Mouse (Mus musculus) megakaryocyte-erythroid progenitor cell, adult 5-6 weeks (primary cell): Measurements from ENCODE around the gene Gse1. TPM values are rescaled to one million over a fixed set of nuclear protein-coding genes. Genes with fewer than 3 reads are reported as not detected.
"Not testable (repeated sequence)": the region's sequence is repeated elsewhere in the genome, so short reads cannot be mapped to it uniquely, and the experiment has no call there.

Experiments
- ATAC-seq: replicated peaks from 2 replicates; pipeline ENCODE4 v1.8.0; 2016; ENCODE audit warnings: mild to moderate bottlenecking, inconsistent platforms; ENCODE audit not compliant: severe bottlenecking, poor library complexity, low FRiP score, low TSS enrichment
- total RNA-seq, 2 experiments: library from RNA; stranded (forward) in 1 of 2; stranded (reverse) in 1 of 2; fragments of 200-1000, 215-1000 nt in 1 of 2; fragments of >200 nt in 1 of 2; fragmentation: Nextera tagmentation in 1 of 2; gene quantifications; 2 replicates each; pipeline ENCODE4 v1.2.3; 2014 to 2017

The Gse1 gene
- total RNA-seq, 2 experiments from 2014 or later = 27.2 to 80.6 TPM

DNA sequence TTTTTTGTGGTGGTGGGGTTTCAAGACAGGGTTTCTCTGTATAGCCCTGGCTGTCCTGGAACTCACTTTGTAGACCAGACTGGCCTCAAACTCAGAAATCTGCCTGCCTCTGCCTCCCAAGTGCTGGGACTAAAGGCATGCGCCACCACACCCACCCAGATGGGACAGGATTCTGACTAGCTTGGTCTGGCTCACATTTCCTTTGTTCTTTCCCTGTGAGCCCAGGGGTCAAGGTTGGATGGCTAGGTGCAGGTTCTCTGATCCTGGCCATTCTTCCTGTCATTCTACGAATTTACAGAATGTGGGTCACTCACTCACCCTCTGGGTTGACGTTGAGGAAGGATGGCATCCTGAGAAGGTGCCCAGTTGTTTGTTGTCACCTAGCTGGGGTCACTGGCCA, 106.0 kb downstream of the Gse1 start:
- ATAC-seq = not testable (repeated sequence)

- ATAC-seq = no peak
Measured at GRCm38 (mm10) chr8:120334878-120335261, 106.6 kb downstream of the Gse1 start.

DNA sequence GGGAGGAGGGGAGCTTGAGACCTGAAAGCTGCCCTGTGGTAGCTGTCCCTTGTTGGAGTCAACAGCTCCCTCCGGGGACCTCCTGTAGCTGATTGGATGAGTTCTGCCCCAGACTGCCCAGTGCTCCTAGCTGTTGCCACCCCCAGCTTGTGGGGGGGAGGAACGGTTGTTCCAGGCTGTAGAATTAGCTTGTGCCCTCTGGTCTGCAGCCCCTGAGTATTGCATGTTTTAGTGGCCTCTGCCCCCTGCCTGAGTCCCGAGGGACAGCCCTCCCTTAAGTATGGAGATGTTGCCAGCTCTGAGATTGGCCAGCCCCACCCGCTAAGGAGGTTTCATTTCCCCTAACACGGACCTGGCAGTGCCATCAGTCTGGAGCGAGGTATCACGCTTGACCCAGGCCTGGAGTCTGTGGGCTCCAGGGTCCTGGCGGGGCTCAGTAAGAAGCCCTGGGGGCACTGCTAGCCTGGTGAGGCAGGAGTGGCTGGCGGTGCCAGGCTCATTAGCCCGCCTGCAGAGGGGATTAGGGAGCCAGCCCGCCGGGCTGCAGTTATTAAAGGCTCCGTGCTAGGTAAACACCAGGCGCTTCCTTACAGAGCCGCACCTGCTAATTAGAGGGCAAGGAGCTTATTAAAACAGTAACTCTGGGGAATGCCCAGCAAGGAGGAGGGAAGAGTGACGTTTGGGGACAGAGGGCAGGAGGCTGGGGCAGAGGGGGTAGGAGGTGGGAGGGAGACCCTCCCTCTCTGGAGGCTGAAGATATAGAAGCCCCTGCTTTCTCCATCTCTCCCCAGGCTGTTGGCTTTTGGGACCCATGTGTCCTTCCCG, 107.2 kb downstream of the Gse1 start:
- ATAC-seq = no peak

GRCm38 (mm10) chr8:120336087-120336380, 107.8 kb downstream of the Gse1 start:
- ATAC-seq = peak; percentile 36

GRCm38 (mm10) chr8:120336909-120337555, 108.8 kb downstream of the Gse1 start:
- no peak for ATAC-seq

DNA sequence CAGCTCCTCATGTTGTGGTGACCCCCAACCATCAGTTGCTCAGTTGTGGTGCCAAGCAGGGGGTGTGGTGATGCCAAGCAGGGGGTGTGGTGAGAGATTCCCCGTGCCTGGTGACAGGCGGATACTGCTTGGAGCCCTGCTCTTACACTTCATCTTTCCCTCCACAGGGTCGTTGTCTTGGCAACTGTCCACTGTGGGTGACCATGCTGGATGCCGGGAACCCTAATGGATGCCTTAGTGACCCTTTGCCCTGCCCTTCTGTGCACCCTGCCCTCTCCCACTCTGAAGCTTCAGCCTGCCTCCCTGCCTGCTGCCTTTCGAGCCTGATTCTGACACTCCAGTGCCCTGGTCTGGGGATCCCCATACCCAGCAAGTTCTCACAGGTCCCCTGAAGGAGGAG, 109.4 kb downstream of the Gse1 start:
- ATAC-seq = no peak

- no peak for ATAC-seq
Measured at GRCm38 (mm10) chr8:120338678-120339077, 110.4 kb downstream of the Gse1 start.

GRCm38 (mm10) chr8:120339743-120340142, 111.5 kb downstream of the Gse1 start:
- ATAC-seq = no peak

DNA sequence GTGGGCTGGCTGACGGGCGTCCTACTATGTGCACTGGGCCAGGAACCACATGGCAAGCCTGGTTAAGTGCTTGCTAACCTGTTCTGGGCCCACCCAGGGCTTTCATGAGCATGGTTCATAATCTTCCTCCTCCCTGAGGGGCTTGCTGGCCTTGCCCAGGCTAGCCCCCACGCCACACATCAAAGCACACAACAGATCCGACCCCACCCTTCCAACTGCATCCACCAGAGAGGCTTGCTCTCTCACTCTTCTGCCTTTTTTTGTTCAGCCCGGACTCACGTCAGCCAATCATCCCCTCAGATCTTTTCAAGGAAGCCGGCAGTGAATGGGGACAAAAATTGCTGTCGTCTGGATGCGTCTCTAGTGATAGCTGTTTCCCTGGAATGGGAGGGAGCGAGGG, 112.9 kb downstream of the Gse1 start:
- no peak for ATAC-seq

GRCm38 (mm10) chr8:120342847-120343548, 114.7 kb downstream of the Gse1 start:
- no peak for ATAC-seq

- ATAC-seq = 0 out of 2 replicates have a peak, but pooled peaks have one; percentile 19
Measured at GRCm38 (mm10) chr8:120343582-120343981, 115.3 kb downstream of the Gse1 start.

DNA sequence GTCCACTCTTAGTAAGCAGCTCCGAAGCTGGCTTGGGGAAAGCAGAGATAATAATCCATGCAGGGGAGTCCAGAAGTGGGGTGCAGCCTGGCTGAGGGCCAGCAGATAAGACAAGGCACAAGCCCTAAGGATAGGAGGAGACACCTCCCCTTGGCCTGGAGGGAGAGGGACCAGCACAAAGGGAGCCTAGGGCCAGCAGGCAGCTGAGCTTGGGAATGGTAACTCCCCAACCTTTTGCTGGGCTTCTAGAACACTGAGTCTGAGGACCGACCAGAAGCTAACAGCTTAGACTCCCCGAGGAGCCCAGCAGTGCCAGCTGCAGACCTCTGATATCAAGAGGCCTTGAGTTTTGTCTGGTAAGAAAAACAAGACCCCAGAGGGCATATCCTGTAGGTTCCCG, 115.9 kb downstream of the Gse1 start:
- ATAC-seq = peak; percentile 66

DNA sequence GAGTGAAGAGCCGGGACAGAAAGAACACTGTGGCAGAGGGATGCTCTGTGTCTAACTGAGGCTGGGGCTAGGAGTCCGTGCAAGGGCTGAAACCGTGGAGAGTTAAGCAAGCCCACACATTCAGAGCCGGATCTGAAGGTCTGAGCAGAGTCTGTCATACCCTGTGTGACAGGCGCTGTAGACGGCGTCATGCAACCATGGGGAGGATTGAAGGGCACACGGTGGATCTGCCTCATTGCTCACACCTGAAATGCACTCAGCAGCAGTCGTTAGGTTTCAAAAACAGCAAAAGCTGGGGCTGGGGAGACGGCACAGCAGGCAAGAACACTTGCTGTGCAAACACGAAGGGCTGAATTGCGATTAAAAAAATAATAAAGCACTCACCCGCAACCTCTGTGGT, 116.3 kb downstream of the Gse1 start:
- ATAC-seq = peak; percentile 9

DNA sequence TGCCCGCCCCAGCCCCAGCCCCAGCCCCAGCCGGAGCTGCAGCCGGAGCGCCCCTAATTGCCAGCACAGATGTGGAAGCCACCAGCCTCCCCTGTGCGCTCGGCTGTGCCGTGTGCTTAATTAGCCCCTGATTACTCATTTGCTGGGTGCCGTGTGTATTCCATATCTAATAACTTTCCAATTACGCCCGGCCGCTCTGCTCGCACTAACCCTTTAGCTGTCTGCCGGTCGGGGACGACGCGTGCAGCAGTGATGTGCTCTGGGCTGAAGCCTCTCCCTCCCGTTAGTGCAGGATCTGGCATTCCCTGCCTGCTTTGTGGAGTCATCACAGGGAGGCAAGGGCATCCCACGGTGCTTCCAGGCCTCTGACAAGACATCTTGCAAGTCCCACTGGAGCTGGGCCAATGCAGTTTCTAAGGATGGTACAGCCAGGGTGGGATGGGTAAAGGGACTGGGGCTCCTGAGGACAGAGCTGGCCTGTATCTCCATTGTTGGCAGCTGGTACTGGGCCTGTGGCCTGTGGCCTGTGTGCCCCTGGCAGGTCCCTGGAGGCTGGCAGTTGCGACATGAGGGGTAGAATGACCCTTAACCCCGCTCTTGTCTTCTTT, 119.6 kb downstream of the Gse1 start:
- ATAC-seq = no peak

GRCm38 (mm10) chr8:120348922-120349321, 120.7 kb downstream of the Gse1 start:
- ATAC-seq = no peak

DNA sequence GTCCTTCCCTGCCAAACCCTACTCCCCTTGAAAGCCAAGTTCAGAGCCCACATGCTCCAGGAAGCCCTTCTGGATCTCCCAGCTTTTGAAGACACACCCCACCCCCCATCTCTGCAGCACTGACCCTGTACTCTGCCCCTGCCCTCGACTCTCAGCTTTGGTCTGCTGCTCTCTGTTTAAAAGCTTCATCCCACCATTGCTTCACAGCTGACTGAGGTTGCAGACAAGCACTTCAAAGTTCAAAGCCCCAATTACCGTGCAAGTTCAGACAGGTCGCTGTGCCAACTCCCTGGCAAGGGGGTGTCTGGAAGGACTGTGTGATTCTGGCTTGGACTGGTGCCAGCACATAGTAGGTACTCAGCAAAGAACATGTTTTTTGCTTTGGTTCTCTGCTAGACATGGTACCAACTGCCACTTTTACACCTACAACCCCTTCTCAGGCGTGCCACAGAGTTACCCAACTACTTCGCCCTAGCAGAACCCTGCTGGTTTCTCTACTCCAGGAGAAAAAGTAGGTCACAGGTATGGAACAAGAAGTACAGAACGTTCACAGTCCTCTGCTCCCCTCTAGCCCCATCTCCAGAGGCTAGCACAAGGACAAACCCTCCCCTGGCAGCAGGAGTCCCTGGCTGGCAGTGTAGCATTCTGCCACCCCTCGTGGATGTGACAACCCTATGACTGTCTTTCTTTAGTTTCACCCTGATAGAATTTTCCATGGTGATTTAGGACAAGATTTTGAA, 123.2 kb downstream of the Gse1 start:
- no peak for ATAC-seq

DNA sequence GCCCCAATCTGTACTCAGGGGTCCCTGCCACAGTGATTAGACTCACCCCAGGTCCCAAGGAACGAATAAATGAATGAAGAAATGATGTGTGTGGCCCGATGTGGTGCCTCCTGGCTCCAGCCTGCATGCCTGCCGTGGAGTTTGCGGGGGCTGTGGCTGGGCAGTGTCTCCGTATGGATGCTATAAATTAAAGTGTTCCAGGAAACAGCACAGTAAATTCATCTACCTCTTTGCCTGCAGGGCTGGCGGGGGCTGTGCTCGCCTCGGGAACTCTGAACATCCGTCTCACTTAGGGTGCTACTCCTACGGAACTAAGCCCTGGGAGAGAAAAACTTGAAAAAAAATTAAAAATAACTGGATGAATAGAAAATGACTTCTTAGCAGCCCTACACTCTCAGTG, 123.8 kb downstream of the Gse1 start:
- no peak for ATAC-seq

DNA sequence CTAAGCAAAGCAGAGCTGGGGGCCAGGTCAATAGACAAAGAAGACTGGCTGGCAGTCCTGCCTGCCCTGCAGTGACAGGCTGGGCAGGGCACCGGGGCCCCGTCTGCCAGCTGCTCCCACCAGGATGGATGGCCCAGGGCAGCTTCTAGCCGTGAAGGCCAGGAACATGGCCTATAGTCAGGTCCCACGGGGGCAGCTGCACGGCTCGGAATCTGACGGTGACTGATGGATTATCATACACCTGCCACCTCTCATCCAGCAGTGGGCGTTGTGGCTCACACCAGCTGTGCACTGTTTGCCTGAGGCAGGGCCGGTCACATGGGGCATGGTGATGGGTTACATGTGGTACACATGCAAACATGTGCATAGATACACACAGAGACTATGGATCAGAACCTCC, 127.8 kb downstream of the Gse1 start:
- no peak for ATAC-seq

GRCm38 (mm10) chr8:120357504-120357903, 129.2 kb downstream of the Gse1 start:
- no peak for ATAC-seq

DNA sequence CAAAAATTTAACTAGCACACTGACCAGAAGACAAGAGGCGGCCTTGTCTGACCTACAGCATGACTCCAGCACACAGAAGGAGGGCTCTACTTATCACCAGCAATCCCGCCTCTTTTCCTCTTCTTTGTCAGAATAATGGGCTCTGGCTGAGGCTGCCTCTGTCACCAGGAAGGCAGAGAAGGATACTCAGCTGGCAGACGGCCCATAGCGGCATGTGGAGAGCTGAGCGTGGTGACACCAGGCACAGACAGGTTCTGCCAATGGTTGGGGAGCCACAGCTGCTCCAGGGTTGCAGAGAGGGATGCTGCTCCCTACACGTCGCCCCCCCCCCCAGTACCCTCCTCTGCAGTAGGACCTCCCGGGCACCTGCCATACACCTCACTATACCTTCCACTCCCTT, 133.0 kb downstream of the Gse1 start:
- no peak for ATAC-seq
